Mouse (Mus musculus): ENCODE results near the gene Sema4b.

The Sema4b gene

GRCm38 (mm10) chr7:80186531-80187296 lies at the start of gene Sema4b:
Gene Sema4b, plus strand, starts transcription at chr7:80186841.
- DNase-seq, result peak; percentile 91

- no peak for DNase-seq
Measured at GRCm38 (mm10) chr7:80138375-80138774, 48.3 kb upstream of the Sema4b start.

DNA sequence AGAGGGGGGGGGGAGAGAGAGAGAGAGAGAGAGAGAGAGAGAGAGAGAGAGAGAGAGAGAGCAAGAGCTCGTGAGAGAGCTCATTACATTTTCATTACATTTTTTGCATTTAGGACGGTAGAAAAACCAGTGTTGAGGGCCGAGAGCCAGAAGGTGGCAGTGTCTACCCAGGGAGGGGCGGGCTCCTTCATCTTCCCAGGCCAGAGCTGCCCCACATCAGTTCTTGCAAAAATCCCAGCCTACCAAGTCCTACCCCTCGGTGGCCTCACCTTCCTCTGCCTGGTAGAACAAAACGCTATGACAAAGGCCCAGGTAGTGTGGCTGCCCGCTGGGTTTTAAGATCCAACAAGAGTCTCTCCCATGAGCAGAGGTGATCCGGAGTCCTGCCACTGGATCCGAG lies 45.8 kb upstream of the Sema4b start:
- DNase-seq, result peak; percentile 81

DNA sequence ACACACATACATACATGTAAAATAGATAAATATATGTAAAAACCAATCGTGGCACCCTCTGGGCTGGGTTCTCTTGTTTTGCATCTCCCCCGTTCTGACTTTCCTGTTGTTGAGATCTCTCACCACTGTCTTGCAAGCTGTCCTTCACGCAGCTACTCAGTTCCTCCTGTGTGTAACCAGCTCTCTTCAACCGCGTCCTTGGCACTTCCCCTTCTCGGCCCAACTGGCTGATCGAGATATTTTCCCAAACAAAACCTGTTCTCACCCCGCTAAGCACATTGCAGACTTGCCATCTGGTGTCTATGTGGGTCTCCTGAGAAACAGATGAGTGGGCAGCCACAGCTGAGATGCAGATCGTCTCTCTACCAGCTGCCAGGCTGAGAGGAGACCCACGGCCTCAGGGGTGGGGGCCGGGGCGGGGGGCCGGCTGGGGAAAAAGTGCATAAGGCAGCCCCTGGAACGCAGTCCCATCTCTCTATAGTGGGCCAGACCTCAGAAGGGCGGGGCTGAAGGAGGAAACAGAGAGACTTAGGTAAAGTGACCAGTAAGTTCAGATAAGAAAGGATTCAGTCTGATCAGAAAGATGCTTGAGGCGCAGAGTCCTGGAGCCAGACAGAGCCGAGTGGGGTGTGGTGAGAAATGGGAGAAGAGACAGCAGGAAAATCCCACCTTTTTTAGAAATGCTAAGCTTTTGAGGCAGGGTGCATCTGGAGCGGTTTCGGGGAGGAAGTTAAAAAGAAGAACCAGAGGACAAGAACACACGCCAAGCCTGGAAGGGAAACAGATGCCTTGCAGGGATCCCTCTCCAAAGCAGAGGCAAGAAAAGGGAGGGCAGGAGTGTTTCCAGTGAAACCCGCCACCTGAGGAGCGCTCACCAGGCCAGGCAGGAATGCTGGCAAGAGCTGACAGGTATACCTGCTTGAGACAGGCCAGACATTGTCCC lies 43.0 kb upstream of the Sema4b start:
- DNase-seq, result peak; percentile 72

DNA sequence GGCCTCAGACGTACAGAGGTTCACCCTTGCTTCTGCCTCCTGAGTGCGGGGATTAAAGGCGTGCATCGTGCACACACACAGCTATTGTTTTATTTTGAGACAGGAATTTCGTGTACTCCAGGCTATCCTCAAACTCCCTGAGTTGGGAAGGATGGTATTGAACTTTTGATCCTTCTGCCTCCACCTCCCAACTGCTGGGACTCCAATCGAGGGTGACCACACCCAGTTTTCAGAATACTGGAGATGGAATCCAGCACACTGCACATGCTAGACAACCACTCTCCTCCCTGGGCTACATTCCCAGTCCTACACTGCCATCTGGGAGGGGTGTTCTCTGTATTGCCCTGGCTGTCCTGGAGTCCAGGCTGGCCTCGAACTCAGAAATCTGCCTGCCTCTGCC lies 41.9 kb upstream of the Sema4b start:
- no peak for DNase-seq

- peak; percentile 21 for DNase-seq
Measured at GRCm38 (mm10) chr7:80146077-80146476, 40.6 kb upstream of the Sema4b start.

DNA sequence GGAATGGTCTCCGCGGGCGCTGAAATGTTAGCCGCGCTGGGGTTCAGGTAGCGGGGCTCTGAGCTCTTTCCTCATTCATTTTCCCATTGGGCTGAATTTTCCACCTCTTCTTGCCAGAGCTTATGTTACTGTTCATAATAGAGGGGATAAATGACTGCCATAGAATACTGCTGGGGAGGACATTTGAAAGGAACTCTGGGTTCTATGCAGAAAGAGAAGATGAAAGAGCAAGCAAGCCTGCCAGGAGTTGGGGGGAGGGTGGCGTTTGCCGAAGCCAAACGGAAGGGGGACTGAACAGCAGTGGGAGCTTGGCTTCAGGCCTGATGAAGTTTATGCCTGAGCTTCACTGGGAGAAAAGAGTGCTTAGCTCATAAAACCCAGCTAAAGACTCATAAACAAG lies 37.3 kb upstream of the Sema4b start:
- no peak for DNase-seq

DNA sequence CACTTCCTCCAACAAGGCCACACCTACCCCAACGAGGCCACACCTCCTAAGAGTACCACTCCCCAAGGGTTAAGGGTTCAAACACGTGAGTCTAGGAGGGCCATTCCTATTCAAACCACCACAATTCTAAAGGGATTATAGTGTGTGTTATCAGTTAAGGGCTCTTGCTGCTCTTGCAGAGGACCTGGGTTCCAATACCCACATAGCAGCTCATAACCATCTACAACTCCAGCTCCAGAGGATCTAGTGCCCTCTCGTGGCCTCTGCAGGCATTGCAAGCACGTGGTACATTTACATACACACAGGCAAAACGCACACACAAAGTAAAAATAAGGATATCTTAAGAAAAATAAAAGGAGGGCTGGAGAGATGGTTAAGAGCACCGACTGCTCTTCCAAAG lies 34.5 kb upstream of the Sema4b start:
- peak; percentile 34 for DNase-seq

GRCm38 (mm10) chr7:80152756-80153155 lies 33.9 kb upstream of the Sema4b start:
- no peak for DNase-seq

DNA sequence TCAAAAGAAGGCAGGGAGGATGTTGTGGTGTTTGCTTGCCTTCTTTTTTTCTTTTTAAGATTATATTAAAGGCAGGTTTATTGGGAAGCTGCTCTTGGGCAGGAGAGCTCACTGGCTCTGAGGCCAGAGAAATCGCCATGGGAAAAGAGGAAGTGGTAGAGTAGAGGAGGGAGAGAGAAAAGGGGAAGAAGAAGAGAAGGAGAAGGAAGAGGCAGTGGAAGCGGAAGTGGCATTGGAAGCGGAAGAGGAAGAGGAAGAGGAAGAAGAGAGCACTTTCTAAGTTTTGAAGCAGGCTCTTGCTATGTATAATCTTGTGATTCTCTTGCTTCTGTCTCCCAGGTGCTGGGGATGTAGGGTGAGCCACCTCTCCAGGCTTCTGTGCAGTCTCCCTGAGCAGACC lies 32.0 kb upstream of the Sema4b start:
- peak; percentile 21 for DNase-seq

GRCm38 (mm10) chr7:80156711-80157227 lies 29.9 kb upstream of the Sema4b start:
- DNase-seq, result peak; percentile 82

DNA sequence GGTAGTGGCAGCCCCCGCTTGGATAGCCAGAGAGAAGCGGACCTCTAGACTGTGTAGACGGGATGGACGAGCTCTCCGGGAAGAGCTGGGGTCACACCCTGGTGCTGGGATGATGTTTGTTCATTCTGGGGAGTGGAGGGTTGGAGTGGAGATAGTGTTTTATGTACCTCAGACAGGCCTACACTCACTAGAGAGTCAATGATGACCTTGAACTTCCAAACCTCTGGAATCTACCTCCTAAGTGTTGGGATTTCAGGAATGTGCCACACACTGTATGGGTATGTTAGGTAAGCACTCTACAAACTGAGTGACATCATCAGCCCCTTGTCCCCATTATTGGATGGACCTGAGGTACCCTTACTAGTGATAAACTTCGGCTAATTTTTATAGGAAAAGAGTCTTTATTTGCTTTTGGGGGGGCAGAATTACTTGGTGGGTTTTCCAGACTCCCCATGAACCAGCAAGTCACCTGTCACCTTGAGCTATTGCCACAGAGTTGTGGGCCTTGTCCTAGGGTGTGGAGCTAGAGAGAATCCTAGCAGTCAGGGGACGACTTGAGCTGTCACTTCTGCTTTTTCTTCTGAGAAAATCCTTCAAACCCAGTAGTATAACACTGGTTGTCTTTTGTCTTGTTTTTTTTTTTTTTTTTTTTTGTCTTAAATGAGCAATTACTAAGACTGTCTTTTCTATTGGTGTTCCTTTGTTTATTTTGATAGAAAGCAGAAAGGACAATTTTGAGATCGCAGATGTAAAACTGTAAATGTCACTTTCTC lies 28.0 kb upstream of the Sema4b start:
- DNase-seq, result no peak

DNA sequence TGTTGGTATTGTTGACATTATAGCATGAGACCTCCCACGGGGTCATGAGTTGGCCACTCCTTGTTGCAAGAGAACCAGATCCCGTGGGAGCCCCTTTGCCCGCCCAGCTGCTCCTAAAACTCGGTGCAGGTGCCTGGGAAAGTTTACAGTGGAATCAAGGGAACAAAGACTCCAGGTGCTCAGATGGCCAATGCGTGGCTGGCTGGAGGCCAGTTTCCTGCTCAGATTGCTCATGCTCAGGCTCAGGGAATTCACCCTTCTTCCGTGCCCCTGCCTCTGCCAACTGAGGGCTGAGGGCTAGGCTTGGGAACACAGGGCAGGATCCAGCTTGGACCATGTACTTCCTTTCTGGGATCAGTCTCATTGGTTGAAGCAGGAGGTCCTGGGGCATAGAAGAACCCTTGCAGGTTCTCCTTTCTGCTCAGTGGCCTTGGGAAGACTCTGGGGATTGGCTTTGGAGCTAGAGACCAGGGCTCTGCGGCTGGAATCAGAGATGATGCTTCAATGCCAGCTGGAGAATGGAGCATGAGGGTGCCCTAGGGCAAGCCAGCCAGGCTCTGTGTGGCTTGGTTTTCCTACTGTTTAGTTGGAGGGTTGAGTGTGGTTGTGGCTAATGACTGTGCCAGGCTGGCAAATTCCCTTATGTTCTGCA lies 26.2 kb upstream of the Sema4b start:
- peak; percentile 66 for DNase-seq

DNA sequence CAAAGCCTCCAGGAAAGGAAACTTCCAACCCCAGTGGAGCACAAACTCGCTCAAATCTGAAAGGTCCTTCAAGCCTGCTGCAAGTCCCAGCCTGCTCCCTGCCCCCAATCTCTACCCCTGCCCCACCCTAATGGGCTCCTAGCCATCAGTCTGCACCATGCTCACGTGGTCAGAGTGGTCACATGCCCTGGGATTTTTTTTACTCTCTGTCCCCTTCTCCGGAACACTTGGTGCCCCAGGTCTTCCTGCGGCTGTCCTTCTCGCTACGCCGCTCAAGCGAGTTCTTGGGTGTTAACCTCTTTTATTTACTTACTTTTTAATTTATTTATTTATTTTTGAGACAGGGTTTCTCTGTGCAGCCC lies 25.7 kb upstream of the Sema4b start:
- peak; percentile 88 for DNase-seq

DNA sequence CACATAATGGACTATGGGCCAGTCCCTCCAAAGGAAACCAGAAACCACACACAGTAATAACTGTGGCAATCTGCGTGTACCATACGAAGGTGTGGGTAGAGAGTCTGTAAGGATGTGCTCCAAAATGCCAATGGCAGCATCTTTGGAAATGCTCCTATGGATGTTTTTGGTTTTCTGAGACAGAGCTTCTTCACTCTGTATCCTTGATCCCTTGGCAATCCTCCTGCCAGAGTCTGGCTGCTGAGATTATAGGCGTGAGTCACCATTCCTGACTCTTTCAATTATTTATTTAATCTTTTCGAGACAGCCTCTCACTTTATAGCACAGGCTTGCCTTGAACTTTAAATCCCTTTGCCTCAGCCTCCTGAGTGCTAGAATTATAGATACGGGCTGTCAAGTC lies 21.2 kb upstream of the Sema4b start:
- DNase-seq, result no peak

DNA sequence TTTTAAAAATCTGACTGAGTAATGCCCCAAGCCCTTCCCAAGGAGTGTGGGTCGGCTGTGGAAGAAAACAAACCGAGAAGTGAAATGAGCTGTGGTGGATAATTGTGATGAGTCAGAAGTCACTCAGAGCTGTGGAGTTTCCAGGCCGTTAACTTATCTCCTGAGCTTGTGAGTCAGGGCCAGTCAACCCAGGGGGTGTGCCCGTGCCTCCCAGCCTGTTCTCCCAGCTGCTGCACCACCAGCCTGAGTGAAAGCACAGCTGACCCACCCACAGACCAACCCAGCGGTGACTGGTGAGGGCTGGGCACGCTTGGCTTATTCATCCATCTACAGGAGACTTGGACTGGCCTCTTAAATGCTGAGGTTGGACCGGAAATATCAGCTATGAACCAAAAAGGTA lies 19.9 kb upstream of the Sema4b start:
- peak; percentile 39 for DNase-seq

GRCm38 (mm10) chr7:80169847-80170246 lies 16.8 kb upstream of the Sema4b start:
- DNase-seq, result no peak

- DNase-seq, result peak; percentile 28
Measured at GRCm38 (mm10) chr7:80171345-80171744, 15.3 kb upstream of the Sema4b start.

- no peak for DNase-seq
Measured at GRCm38 (mm10) chr7:80172069-80172956, 14.3 kb upstream of the Sema4b start.

DNA sequence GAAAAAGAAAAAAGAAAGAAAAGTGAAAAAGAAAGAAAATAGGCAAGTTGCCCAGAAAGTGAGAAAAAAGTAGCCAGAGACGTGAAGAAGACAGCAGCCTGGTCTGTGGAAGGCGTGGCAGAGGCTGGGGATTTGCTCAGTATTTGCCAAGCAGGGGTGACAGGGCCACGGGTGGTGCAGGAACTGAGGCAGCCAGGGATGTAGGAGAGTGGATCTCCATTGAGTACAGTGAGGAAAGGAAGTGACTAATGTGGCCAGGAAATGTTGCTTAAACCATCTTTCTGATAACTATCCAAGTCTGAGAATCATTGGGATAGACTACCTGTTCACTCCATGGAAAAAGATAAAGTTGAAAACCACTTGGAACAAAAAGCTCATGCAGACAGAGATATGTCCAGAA lies 10.5 kb upstream of the Sema4b start:
- no peak for DNase-seq

DNA sequence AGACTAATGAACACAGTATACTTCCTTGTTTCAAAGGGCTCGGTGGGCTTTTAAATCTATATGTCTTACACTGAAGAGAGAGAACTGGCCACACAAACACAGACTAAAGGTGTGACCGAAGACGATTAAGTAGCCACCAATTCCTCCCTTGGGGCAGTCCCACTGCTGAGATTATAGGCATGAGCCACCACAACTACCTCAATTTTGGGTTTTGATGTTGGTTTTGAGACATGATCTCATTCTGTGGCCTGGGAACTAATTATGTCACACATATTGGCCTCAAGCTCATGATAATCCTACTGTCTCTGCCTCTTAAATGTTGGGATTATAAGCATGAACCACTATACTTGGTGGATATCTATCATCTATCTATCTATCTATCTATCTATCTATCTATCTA lies 9.2 kb upstream of the Sema4b start:
- DNase-seq, result no peak
